Mouse (Mus musculus): Measurements from ENCODE around the gene Ltbp4.
A peak's percentile ranks its signal among the peaks of the same experiment; 100 is the strongest.

The Ltbp4 gene

DNA sequence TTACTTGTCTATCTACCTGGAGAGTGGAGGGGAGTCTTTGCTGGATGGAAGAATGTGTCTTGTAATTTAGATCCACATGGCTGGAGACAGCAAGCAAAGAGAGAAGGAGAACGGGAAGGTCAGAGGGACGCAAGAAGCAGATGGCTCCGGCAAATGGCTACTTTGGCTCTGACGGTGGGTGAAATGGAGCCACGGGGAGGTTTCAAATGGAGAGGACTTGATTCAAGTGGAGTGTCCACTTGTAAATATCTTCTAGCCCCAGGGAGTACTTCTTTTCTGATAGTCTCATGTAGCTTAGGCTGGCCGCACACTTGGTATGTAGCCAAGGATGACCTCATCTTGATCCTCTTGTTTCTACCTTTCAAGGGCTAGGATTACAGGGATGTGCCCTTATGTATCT lies 38.7 kb downstream of the Ltbp4 start:
- DNase-seq (ENCODE audit: low read depth), result no peak

DNA sequence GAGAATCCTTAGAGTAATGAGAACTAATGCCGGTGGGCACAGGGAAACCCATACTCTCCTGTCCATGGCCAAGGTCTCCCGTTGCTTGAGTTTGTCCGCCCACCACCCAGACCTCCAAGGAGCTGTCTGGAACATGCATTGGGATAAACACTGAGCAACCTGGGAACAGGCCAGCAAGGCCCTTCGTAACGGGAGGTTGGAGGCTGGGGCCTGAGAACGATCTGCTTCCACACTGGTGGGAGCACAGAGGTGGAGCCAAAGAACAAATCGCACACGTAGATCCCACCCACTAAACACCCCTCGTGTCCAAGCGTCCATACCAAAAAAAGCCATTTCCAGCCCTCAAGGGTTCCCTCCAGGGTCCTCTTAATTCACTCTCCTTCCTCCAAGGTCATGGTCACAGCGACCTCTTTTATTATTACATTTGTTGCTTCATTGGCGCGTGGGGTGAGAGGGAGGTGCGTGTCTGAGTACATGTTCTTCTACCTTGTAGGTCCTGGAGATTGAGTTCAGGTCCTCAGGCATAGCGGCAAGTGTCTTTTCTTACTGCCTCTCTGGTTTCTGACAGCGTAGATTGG lies 39.4 kb downstream of the Ltbp4 start:
- DNase-seq (ENCODE audit: low read depth), result no peak

DNA sequence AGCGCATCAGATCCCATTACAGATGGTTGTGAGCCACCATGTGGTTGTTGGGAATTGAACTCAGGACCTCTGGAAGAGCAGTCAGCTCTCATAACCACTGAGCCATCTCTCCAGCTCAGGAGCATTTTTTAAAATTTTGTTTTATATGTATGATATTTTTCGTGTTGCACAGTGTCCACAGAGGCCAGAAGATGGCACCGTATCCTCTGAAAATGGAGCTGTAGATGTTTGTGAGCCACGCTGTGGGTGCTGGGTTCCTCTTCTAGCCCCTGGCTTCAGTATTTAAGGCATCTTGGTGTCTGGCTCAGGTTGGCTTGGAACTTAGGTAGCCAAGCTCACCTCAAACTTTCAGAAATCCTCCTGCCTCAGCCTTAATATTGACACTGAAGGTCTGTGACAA lies 41.0 kb downstream of the Ltbp4 start:
- peak; percentile 34 for DNase-seq (ENCODE audit: low read depth)

DNA sequence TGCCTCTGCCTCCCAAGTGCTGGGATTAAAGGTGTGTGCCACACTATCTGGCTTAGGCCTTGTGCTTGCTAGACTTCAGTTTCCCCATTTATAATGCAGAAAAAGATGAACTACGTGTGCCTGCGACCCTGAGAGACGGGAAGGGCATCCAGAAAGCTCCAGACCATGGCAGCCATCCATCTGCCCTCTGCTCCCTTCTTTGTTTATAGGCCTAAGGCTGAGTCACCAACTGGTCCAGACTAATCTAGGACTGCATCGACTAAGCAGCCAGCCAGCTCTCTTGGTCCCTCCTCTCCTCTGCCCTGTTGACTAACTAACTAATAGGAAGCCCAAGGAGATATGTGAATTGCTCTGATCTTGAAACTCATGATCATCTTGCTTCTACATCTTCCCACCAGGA lies 41.5 kb downstream of the Ltbp4 start:
- no peak for DNase-seq (ENCODE audit: low read depth)

DNA sequence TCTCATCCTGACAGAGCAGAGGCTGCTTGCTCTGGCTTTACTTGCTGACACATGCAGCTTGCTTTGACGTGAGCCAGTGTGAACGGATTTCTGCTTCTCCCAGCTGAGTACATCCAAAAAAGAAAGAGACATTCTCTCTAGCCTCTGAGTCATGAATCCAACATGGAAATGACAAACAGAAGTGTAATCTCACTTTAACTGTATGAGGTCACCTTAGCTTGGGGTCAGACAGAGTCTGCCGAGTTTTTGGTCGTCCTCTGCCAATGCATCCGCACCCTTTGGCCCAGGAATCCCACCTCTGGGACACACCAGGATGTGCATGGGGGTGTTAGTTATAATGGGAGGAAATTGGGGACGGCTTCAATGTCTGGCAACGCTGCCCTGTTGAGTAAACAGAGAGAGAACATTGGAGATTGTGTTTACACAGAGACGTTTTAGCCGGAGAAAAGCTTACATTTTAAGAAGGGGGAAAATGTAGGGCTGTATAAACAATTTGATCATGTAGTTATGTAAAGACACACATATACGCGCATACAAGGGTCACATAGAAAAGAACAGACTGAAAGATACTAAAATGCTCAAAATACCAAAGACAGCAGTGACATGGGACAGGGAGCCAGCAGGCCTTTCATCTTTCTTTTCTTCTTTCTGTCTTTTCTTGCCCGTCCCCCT lies 45.6 kb downstream of the Ltbp4 start:
- DNase-seq (ENCODE audit: low read depth), result no peak

DNA sequence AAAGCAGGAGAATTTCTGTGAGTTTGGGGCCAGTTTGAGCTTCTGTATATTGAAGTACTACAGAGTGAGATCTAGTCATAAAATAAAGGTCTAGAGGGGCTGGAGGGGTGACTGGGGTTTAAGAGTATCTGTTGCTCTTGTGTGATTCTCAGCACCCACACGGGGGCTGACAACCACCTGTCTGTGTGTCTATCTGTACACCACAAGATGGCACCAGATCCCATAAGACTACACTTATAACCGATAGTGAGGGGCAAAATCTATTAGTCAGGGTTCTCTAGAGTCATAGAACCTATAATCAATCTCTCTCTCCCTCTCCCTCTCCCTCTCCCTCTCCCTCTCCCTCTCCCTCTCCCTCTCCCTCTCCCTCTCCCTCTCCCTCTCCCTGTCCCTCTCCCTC lies 46.9 kb downstream of the Ltbp4 start:
- DNase-seq (ENCODE audit: low read depth), result no peak

DNA sequence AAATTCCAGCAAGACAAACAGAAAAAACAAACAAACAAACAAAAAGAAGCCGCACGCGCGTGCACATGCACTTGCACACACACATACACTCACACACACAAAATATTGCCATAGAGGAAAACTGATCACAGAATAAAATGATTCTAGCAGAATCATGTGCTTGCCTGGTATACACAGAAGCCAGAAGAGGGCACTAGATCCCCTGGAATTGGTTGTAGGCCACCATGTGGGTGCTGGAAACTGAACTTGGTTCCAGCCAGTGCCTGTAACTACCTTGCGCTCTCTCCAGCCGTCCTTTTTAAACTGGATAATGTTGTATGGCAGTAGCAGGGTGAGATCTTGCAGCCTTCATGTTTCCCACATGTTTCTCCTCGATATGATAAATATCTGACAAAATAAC lies 48.8 kb downstream of the Ltbp4 start:
- DNase-seq (ENCODE audit: low read depth), result no peak

DNA sequence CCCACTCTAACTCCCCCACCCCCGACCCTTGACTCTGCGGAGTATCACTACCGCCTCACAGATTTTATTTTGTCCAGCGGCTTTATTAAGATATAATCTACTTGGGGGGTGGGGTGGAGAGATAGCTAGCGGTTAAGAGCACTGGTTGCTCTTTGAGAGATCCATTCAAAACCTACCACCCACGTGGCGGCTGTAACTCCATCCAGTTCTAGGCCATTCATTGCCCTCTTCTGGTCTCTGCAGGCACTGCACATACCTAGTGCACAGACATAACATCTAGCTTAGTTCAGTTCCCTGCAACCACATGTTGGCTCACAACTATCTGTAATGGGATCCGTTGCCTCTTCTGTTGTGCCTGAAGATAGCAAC lies 51.8 kb downstream of the Ltbp4 start:
- DNase-seq (ENCODE audit: low read depth), result peak; percentile 84

DNA sequence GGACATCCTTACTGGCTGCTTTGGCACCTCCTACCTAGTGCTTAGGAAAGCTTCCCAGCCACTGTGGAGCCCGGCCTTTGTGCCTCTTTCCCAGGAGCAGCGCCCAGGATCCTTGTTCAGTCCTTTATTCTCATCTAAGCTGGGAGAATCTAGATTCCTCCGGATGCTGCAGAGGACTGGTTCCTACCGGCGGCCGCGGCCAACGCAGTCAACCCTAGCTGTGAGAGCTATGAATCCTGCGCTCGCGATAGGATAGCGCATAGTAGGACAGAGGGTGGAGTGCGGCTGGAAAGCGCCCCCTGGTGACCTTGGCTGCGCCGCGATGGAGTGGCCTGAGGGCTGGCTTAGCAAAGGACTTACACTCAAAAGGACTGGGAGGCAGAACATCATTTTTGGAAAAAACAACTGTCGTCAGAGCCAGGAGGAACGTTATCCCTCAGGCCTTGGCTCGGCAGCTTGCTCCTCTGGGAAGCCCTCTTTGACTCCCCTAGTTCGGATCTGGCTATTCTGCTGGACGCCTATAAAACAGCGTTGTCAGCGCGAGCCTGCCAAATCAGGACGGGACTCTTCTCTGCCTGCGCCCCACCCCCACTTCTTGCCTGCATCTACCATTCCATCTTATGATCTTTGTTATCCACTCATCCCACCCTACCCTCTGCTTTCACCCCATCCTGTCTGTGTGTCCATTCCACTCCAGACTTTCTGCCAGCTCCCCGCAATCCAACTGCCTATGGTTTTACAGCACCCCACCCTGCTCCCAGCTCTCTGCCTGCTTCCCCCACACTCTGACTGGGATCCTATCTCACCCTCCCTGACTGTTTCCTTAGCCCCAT lies 52.4 kb downstream of the Ltbp4 start:
- DNase-seq (ENCODE audit: low read depth), result no peak

DNA sequence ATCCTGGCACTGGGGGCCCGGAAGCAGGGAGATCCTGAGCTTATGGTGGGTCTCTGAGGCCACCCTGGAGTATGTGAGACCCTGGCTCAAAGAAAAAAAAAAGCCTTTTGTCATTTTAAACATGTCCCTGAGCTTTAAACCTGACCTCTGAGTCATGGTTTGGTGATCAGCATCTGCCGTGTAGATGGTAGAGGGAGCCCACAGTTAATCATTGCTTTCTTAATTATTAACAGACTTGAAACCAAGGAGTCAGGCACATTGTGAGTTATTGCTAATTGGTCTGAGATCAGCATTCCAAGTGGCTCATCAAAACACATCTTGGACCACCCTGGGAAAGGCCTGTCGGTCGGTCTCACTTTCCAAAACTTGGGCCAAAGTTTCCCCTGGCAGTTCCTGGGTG lies 55.3 kb downstream of the Ltbp4 start:
- no peak for DNase-seq (ENCODE audit: low read depth)

DNA sequence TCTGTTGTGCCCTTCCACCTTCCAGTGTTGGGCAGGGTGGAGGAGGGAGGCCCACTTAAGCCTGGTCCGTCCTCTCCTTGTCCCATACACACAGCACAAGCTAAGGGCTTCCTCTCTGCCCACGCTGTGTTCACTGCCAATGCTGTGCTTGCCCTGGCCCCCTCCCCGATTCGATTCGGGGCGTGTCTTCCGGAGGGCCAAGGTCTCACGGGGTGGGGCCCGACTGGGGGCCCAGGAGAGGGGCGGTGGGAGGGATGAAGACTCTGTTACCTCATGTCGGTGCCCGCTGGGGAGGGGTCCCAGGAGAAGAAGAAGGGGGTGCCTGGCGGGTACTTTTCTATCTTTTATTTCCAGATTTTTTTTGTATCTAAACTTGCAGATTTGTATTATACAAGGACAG lies 55.8 kb downstream of the Ltbp4 start:
- DNase-seq (ENCODE audit: low read depth), result no peak

DNA sequence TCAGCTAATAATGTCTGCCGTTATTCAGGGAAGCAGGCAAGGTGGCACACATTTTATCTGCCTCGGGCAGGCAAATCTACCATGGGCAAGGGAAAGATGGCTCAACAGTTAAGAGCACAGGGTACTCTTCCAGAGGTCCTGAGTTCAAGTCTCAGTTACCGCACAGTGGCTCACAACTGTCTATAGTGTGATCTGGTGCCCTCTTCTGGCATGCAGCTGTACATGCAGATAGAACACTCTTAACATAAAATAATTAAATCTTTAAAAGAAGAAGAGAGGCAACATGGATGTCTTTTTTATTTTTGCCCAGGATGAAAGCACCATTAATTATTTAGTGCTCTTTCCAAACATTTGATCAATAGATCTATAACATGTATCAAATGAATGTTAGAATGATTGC lies 60.3 kb downstream of the Ltbp4 start:
- peak; percentile 48 for DNase-seq (ENCODE audit: low read depth)

DNA sequence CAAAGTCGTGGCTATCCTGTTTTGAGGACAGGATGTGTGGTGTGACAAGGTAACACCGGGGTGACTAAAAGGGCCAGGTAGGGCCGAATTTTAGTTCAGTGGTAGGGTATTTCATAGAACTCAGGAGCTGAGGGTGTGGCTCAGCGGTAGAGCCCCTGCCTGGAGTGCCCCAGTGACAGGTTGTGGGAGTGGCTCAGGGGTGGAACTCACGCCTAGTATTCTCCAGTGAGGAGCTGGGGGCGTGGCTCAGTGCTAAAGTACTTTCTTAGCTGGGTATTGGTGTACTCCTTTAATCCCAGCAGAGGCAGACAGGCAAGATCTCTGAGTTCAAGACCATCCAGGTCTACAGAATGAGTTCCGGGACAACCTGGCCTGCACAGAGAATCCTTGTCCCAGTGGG lies 61.5 kb downstream of the Ltbp4 start:
- no peak for DNase-seq (ENCODE audit: low read depth)

DNA sequence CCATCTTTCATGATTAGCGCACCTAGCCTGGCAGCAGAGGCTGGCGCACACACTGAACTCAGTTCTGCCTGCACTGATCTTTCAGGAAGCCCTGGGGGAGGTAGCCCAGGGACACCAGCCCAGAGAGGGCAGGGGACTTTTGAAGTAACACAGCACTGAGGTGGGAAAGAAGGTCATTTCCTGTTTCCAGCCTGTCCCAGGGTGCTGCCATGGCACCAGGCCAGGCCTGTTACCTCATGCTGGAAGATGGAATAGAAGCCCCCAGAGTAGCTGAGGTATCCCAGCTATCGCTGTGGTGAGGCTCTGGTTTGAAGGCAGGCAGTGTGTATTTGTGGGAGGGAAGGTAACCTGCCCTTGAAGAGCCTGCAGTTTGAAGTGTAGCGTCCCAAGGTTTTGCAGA lies 62.6 kb downstream of the Ltbp4 start:
- DNase-seq (ENCODE audit: low read depth), result no peak

DNA sequence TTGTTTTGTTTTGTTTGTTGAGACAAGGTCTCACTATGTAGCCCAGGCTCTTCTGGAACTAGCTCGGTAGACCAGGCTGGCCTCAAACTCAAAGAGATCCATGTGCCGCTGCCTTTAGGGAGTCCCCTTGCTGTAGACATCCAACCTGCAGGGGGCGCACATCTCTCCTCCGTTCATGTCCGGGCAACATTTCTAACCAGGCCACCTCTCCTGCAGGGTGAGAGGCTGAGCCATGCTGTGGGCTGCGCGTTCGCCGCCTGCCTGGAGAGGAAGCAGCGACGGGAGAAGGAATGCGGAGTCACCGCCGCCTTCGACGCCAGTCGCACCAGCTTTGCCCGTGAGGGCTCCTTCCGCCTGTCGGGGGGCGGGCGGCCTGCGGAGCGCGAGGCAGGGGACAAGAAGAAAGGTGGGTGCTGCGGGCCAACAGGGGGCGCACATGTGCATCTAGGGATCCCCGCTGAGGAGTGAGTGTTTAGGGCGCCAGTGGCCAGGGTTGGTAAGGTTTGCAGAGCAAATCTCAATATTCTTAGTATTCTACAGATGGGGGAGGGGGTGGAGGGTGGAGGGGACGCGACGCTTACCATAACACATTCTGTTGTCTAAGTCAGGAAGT lies 63.6 kb downstream of the Ltbp4 start:
- DNase-seq (ENCODE audit: low read depth), result peak; percentile 33

DNA sequence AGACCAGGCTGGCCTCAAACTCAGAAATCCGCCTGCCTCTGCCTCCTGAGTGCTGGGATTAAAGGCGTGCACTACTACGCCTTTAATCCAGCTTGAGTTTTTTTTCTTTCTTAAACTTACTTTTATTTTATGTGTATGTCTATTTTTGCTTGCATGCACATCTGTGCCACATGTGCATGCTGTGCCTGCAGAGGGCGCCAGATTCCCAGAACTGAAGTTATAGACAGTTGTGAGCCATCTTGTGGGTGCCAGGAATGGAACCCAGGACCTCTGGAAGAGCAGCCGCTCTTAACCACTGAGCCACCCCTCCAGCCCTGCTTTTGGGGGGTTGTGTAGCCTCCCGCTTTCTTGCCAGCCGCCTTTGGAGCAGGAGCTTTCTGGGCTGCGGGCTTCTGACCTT lies 66.1 kb downstream of the Ltbp4 start:
- DNase-seq (ENCODE audit: low read depth), result no peak

DNA sequence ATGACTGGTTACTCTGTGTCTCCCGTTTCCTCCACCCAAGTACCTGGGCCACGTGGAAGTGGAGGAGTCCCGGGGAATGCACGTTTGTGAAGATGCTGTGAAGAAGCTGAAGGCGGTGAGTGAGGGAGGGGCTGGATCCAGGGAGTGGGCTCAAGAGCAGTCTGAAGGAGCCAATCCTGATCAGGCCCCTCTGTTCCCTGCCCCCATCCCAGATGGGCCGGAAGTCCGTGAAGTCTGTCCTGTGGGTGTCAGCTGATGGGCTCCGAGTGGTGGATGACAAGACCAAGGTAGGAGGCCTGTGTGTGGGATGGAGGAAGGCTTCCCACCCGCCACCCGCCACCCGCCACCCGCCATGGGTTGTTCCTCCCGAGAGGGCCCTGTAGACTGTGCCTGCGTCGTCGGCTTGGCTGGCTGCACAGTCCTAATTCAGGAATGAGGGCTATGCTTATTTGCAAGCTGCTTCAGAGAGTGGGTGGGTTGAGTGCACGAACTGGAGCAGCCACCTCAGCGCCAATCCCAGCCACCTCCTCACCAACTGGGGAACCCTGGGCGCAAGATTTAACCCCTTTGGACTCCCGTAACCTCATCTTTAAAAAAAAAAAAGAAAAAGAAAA lies 70.9 kb downstream of the Ltbp4 start:
- DNase-seq (ENCODE audit: low read depth), result no peak

DNA sequence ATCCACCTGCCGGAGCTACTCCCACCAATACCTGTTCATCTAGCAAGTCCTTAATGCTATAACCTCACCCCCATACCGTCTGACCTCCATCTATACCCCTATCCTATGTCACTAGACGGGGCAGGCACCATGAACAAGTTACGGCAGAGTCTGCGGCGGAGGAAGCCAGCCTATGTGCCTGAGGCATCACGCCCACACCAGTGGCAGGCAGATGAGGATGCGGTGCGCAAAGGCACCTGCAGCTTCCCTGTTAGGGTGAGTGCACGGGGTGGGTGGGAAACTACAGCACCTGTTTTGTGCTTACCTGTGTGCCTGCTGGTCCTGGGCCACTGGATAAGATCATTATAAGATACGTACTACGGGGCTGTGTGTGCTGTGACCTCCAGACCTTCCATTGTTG lies 72.7 kb downstream of the Ltbp4 start:
- DNase-seq (ENCODE audit: low read depth), result no peak

DNA sequence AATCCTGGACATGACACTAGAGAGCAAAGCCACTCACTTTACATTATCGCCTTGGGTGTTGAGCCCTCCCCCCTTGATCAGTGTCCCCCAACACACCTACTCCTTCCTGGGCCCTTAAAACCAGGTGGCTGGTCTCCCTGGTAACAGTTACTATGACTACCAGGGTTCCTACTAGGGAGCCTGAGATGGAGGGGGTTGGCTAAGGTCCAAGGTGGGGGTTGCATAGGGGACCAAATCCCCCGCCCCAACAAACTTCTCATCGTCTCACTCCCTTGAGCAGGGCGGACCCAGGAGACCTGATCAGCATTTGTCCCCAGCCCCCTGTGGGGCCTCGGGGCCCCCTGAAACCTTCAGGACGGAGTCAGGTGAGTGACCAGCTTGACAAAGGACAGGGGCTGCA lies 75.6 kb downstream of the Ltbp4 start:
- DNase-seq (ENCODE audit: low read depth), result no peak

DNA sequence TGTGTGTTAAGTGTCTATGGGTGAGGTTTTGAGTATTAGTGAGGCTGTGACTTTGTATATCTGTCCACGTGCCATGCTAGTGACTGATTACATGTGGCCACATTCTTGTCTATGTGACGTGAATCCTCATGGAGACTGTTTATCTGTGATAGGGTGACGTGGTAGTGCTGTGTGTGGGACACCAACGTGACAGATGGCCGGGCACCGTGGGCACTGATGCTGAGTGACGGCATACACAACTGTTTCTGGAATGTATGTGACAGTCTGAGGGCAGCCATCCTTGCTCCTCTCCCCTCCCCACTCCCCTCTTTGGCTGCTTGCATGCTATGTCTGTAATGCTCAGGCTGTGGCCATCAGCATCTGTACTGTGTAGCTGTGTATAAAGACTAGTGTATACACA lies 76.6 kb downstream of the Ltbp4 start:
- no peak for DNase-seq (ENCODE audit: low read depth)

DNA sequence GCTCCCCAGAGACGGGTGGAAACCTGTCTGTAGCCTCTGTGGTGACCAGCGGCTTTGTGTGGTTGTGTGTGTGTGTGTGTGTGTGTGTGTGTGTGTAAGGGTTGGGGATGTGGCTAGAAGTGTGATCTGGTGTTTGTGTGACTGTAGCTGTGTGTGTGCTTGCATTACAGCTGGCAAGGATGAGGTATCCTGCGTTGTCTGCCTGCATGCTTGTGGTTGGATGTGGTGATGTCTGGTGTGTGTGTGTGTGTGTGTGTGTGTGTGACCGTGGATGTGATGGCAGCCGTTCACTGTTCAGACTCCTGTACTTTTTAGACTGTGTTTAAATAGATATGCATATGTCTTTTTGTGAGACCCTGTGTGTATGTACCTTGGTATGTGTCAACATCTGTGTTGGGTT lies 77.7 kb downstream of the Ltbp4 start:
- peak; percentile 71 for DNase-seq (ENCODE audit: low read depth)

DNA sequence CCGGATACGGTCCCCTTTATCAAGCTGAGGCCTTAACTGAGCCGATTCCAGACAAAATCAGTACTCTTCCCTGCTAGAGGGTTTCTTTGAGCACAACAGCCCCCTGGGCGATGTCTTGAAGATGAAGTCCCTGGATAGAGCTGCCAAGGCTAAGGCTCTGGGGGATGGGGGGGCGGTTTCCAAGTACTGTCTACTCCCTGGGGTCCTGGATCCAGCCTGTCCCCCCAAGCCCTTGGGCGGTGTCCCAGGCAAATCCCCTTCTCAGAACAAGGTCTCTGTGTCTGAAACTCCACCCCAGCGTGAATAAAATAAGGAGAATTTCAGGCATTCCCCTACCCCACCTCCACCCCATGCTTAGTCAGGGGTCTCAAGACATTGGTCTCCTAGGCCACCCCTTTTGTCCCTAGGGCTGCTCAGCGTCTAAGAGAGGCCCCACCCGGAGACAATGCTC lies 78.2 kb downstream of the Ltbp4 start:
- peak; percentile 41 for DNase-seq (ENCODE audit: low read depth)

Data from 416B (cell line).